Mouse (Mus musculus): ENCODE data around the gene Rfx8. TPM values are rescaled to one million over a fixed set of nuclear protein-coding genes. Genes with fewer than 3 reads are reported as not detected.
"Not testable (repeated sequence)": the region's sequence is repeated elsewhere in the genome, so short reads cannot be mapped to it uniquely, and the experiment has no call there.

Gene Rfx8
- polyA plus RNA-seq, 1 experiment from 2014 or later, result 0.18 TPM

DNA sequence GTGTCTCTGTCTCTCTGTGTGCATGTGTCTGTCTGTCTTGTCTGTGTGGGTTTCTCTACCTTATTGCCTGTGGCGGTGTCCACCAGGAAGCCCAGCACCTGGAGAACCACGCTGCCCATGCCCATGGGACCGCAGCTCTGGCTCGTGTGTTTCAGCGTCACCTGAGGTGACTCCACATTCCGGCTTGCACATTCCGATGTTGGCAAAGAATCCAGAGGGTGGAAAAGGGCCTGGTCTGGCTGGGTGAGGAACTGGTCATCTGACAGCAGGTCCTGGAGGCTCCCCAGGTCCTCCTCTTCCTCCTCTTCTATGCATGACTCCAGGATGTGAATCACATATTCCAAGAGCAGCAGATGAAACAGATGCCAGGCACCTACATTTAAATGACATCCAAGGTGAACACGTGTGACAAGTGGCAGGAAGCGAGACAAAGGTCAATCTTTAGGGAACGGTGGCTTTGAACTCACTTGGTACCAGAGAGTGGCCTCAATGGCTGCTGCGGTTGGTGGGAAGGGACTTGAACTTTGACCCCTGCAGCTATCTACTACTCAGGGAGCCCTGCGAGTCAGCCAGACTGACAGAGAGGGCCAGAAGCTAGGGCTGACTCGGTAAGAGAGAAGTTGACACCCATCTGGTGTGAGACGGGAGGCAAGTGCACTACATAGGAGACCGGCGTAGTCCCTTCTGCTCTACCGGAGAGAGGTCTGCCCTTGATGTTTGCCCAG is 50.4 kb downstream of the Rfx8 start:
- no peak for ATAC-seq (ENCODE audit: low FRiP score, low TSS enrichment)
- H3K27ac ChIP-seq (ENCODE audit: low read depth, low read length), result no peak overlapping the region
- 85% methylated on average over 17 of the region's 17 CpGs for WGBS
- H3K9me3 ChIP-seq (ENCODE audit: control insufficient read depth, low read length), result peaks cover 5% of the 10 kb centered on the region; the same call in 1 of the 2 replicates
- H3K4me3 ChIP-seq (ENCODE audit: low read length), result no peak overlapping the region
- no peaks in the 10 kb centered on the region for H3K36me3 ChIP-seq (ENCODE audit: control insufficient read depth, insufficient read depth, low read length)
- no peak overlapping the region for H3K9ac ChIP-seq (ENCODE audit: low read depth, low read length)
- no peaks in the 10 kb centered on the region for H3K27me3 ChIP-seq (ENCODE audit: control insufficient read depth, insufficient read depth, low read length)
- H3K4me1 ChIP-seq (ENCODE audit: control insufficient read depth, insufficient read depth, low read length), result no peaks in the 10 kb centered on the region
- no peak overlapping the region for H3K4me2 ChIP-seq (replicated peaks; ENCODE audit: low read depth, low read length)

DNA sequence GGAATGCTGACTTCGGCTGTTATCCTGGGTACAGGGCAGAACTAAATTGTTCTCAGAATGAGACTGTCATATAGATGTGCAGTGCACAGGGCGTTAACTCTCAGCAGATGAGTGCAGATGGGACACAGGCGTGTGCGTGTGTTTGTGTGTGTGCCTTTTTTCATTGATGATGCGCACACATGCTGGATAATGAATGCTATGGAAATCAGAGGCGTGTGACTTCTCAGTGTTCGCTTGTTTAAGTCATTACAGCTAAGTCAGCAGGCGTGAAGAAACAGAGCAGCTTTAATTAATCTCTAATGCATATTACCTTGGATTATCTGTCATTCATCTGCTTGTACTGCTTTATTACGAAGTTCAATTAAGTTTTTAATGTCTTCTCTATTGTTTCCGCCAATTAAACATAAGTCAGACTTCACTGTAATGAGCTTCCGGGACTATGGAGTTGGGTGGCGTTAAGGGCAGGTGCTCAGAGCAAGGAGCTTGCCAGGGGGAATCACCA is 54.0 kb downstream of the Rfx8 start:
- H3K4me3 ChIP-seq (ENCODE audit: low read length), result no peak overlapping the region
- H3K4me1 ChIP-seq (ENCODE audit: control insufficient read depth, insufficient read depth, low read length), result no peaks in the 10 kb centered on the region
- 83% methylated on average over 12 of the region's 12 CpGs for WGBS
- ATAC-seq (ENCODE audit: low FRiP score, low TSS enrichment), result no peak
- no peaks in the 10 kb centered on the region for H3K36me3 ChIP-seq (ENCODE audit: control insufficient read depth, insufficient read depth, low read length)
- peaks cover 5% of the 10 kb centered on the region; the same call in 1 of the 2 replicates for H3K9me3 ChIP-seq (ENCODE audit: control insufficient read depth, low read length)
- no peaks in the 10 kb centered on the region for H3K27me3 ChIP-seq (ENCODE audit: control insufficient read depth, insufficient read depth, low read length)
- no peak overlapping the region for H3K27ac ChIP-seq (ENCODE audit: low read depth, low read length)
- no peak overlapping the region for H3K4me2 ChIP-seq (replicated peaks; ENCODE audit: low read depth, low read length)
- no peak overlapping the region for H3K9ac ChIP-seq (ENCODE audit: low read depth, low read length)

DNA sequence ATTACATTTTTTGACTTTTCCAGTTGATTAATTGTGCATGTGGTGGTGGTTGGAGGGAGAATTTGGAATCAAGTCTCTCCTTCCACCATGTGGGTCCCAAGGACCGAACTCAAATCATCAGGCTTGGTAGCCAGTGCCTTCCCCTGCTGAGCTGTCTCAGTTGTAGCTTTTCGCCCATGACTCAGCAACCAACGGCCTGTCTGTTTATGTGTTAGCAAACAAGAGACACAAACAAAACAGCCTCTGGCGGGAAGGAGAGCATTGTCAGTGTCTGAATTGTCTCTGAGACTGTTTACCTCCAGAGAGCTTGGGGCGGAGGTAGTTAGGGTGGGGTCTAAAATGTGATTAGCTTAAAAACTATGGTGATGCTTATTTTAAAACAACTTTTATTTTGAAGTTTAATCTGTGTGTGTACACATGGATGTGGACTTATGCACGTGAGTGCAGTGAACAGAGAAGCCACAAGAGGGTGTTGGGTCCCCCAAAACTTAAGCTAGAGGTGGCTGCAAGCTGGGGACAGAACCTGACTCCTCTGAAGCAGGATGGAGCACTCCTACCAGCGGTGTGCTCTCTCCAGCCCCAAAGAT is 56.7 kb downstream of the Rfx8 start:
- Histone ChIP-seq H3K36me3 (ENCODE audit: control insufficient read depth, insufficient read depth, low read length) (no peaks in the 10 kb centered on the region), H3K4me2 (replicated peaks; ENCODE audit: low read depth, low read length) (no peak overlapping the region), H3K9me3 (ENCODE audit: control insufficient read depth, low read length) (no peaks in the 10 kb centered on the region), H3K4me1 (ENCODE audit: control insufficient read depth, insufficient read depth, low read length) (no peaks in the 10 kb centered on the region), H3K4me3 (ENCODE audit: low read length) (no peak overlapping the region), H3K9ac (ENCODE audit: low read depth, low read length) (no peak overlapping the region), H3K27ac (ENCODE audit: low read depth, low read length) (no peak overlapping the region), H3K27me3 (ENCODE audit: control insufficient read depth, insufficient read depth, low read length) (no peaks in the 10 kb centered on the region)
- no peak for ATAC-seq (ENCODE audit: low FRiP score, low TSS enrichment)
- WGBS, result 89% methylated on average over 7 of the region's 7 CpGs

DNA sequence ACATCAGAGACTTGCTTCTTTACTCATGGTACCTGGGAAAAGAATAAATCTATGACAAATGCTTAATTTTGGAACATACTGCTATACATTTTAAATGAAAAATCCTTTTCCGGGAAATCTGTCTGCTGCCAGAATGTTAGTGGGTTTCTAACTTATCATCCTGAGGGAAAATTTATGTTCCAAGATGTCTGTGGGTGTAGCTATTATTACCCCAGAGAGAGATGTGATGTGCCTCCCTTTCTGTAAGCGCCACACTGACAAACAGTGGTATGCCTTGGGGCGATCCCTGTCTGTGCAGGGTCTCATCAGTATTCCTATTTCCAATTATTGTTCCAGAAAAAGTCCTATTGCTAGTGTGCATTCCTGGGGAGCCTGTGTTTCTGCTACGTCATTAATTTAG is 57.7 kb downstream of the Rfx8 start:
- H3K4me1 ChIP-seq (ENCODE audit: control insufficient read depth, insufficient read depth, low read length), result no peaks in the 10 kb centered on the region
- no peaks in the 10 kb centered on the region for H3K9me3 ChIP-seq (ENCODE audit: control insufficient read depth, low read length)
- no peak overlapping the region for H3K4me2 ChIP-seq (replicated peaks; ENCODE audit: low read depth, low read length)
- no peak for ATAC-seq (ENCODE audit: low FRiP score, low TSS enrichment)
- H3K27ac ChIP-seq (ENCODE audit: low read depth, low read length), result no peak overlapping the region
- 83% methylated on average over 4 of the region's 4 CpGs for WGBS
- H3K27me3 ChIP-seq (ENCODE audit: control insufficient read depth, insufficient read depth, low read length), result no peaks in the 10 kb centered on the region
- H3K9ac ChIP-seq (ENCODE audit: low read depth, low read length), result no peak overlapping the region
- no peaks in the 10 kb centered on the region for H3K36me3 ChIP-seq (ENCODE audit: control insufficient read depth, insufficient read depth, low read length)
- no peak overlapping the region for H3K4me3 ChIP-seq (ENCODE audit: low read length)

DNA sequence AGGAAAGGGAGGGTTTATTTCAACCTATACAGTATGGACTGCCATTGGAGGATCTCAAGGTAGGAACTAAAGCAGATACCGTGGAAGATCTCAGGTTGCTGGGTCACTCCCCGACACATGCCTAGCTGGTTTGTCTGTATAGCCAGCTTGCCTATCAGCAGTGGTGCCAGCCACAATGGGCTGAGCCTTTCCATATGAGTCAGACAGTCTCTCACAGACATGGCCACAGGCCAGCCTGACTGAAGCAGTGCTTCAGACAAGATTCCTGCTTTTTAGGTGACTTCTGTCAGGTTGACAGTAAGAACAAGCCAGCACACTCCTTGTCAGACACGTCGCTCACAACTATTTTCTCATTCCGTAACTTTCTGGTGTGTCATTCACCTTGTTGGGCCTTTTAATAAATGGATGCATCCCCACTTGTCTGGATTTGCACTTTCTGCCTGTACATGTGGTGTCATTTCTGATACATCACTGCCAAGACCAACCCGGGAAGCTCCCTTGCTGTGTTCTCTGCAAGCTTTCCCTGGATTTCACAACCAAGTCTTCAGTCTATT is 63.7 kb downstream of the Rfx8 start:
- Histone ChIP-seq H3K4me3 (ENCODE audit: low read length) (no peak overlapping the region), H3K36me3 (ENCODE audit: control insufficient read depth, insufficient read depth, low read length) (no peaks in the 10 kb centered on the region), H3K9me3 (ENCODE audit: control insufficient read depth, low read length) (no peaks in the 10 kb centered on the region), H3K4me1 (ENCODE audit: control insufficient read depth, insufficient read depth, low read length) (no peaks in the 10 kb centered on the region), H3K27me3 (ENCODE audit: control insufficient read depth, insufficient read depth, low read length) (peaks cover 1% of the 10 kb centered on the region; the same call in 1 of the 2 replicates), H3K4me2 (replicated peaks; ENCODE audit: low read depth, low read length) (no peak overlapping the region), H3K9ac (ENCODE audit: low read depth, low read length) (no peak overlapping the region), H3K27ac (ENCODE audit: low read depth, low read length) (no peak overlapping the region)
- no peak for ATAC-seq (ENCODE audit: low FRiP score, low TSS enrichment)
- 80% methylated on average over 6 of the region's 6 CpGs for WGBS

DNA sequence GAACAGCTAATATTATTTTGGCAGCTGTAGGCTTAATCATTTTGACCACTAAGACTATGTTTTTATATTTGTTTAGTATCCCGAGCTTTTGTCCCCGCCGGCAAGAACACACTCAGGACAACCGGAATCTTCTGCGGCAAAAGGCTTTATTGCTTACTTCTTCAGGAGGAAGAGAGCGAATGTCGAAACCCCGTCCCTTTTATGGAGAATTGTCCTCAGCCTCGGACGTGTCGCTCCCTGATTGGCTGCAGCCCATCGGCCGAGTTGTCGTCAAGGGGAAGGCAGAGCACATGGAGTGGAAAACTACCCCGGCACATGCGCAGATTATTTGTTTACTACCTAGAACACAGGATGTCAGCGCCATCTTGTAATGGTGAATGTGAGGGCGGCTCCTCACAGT is 65.9 kb downstream of the Rfx8 start:
- peaks cover 17% of the 10 kb centered on the region for H3K27me3 ChIP-seq (ENCODE audit: control insufficient read depth, insufficient read depth, low read length)
- H3K4me2 ChIP-seq (replicated peaks; ENCODE audit: low read depth, low read length); H3K36me3 ChIP-seq (ENCODE audit: control insufficient read depth, insufficient read depth, low read length); H3K4me1 ChIP-seq (ENCODE audit: control insufficient read depth, insufficient read depth, low read length); ATAC-seq (ENCODE audit: low FRiP score, low TSS enrichment); H3K4me3 ChIP-seq (ENCODE audit: low read length); H3K9ac ChIP-seq (ENCODE audit: low read depth, low read length); H3K9me3 ChIP-seq (ENCODE audit: control insufficient read depth, low read length); H3K27ac ChIP-seq (ENCODE audit: low read depth, low read length): not testable (repeated sequence)
- 88% methylated on average over 18 of the region's 18 CpGs for whole genome bisulfite sequencing

DNA sequence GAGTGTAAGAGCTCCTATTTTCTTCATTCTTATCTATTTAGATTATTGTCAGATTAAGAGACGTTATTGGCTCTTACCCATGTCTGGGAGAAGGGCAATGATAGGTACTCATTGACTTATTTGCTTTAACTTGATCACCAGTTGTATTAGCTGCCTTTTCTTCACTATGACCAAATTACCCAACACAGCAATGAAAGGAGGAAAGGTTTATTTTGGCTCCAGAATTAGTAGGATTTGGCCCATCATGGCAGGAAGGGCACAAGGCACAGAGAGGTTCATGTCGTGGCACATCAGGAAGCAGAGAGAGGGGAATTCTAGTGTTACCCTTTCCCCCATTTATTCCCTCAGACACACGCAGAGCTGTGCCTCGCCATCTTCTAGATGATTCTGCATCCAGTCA is 67.8 kb downstream of the Rfx8 start:
- H3K4me2 ChIP-seq (replicated peaks; ENCODE audit: low read depth, low read length), result no peak overlapping the region
- no peaks in the 10 kb centered on the region for H3K36me3 ChIP-seq (ENCODE audit: control insufficient read depth, insufficient read depth, low read length)
- H3K4me1 ChIP-seq (ENCODE audit: control insufficient read depth, insufficient read depth, low read length), result peaks cover 5% of the 10 kb centered on the region; the same call in 1 of the 2 replicates
- ATAC-seq (ENCODE audit: low FRiP score, low TSS enrichment), result no peak
- H3K9ac ChIP-seq (ENCODE audit: low read depth, low read length), result no peak overlapping the region
- H3K27me3 ChIP-seq (ENCODE audit: control insufficient read depth, insufficient read depth, low read length), result peaks cover 21% of the 10 kb centered on the region
- H3K4me3 ChIP-seq (ENCODE audit: low read length), result no peak overlapping the region
- 82% methylated on average over 4 of the region's 4 CpGs for WGBS
- H3K27ac ChIP-seq (ENCODE audit: low read depth, low read length), result no peak overlapping the region
- no peaks in the 10 kb centered on the region for H3K9me3 ChIP-seq (ENCODE audit: control insufficient read depth, low read length)

DNA sequence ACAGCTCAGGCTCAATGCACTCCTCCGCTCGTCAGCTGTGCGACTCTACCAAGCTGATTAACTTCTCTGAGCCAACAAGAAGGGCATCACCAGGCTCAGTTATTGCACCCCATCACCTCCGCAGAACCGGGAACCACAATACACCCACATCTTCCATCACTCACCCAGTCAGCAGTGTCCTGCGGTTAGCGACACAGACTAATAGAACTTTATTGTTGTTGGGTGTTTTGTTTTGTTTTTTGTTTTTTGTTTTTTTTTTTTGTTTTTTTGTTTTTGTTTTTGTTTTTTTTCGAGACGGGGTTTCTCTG is 69.6 kb downstream of the Rfx8 start, which contains the start of gene Creg2:
Gene Creg2 (minus strand): TSS at position 234 of the 308 bp plus-strand sequence.
- Histone ChIP-seq H3K9ac (ENCODE audit: low read depth, low read length) (peak within 1 kb of the TSS; percentile 42), H3K27me3 (ENCODE audit: control insufficient read depth, insufficient read depth, low read length) (peaks cover 21% of the 10 kb centered on the region), H3K4me1 (ENCODE audit: control insufficient read depth, insufficient read depth, low read length) (peaks cover 5% of the 10 kb centered on the region; the same call in 1 of the 2 replicates), H3K4me2 (replicated peaks; ENCODE audit: low read depth, low read length) (peak within 1 kb of the TSS; percentile 99), H3K36me3 (ENCODE audit: control insufficient read depth, insufficient read depth, low read length) (no peaks in the 10 kb centered on the region), H3K4me3 (ENCODE audit: low read length) (peak within 1 kb of the TSS; percentile 54), H3K27ac (ENCODE audit: low read depth, low read length) (no peak within 1 kb of the TSS), H3K9me3 (ENCODE audit: control insufficient read depth, low read length) (no peaks in the 10 kb centered on the region)
- ATAC-seq (ENCODE audit: low FRiP score, low TSS enrichment), result peak; percentile 38; the same call in 1 of the 2 replicates
- WGBS, result 40% methylated on average over 9 of the region's 9 CpGs

All from kidney, embryonic 14.5 days (tissue).